7 mouse cellular contexts compared by ENCODE assay signal in genomic region chr1:89456456-89456855, GRCm38 (mm10). TPM values are rescaled to one million over a fixed set of nuclear protein-coding genes. Genes with fewer than 3 reads are reported as not detected.
DNase-seq lines count a peak whose midpoint lies in the region; ATAC-seq and TF ChIP-seq lines count a peak whose summit lies in the region.

No protein-coding gene starts in this region.

- H3K9ac ChIP-seq in heart, postnatal 0 days (replicated peaks; ENCODE audit: low read depth, low read length) = no peak overlapping the region
- no peak overlapping the region for H3K9ac ChIP-seq in limb, embryonic 14.5 days (ENCODE audit: low read depth, low read length, severe bottlenecking)

- peaks cover 7% of the 10 kb centered on the region; the same call in 1 of the 2 replicates for H3K9me3 ChIP-seq in heart, postnatal 0 days (replicated peaks; ENCODE audit: control insufficient read depth, low read length)
- 0 out of 2 replicates have a peak, but pooled peaks cover 5% of the 10 kb centered on the region for H3K9me3 ChIP-seq in limb, embryonic 14.5 days (ENCODE audit: control insufficient read depth, low read length)

- no peak for ATAC-seq in heart, postnatal 0 days (ENCODE audit: insufficient read depth, low read depth)
- no peak for ATAC-seq in limb, embryonic 14.5 days (ENCODE audit: low FRiP score, low read depth)

- H3K4me1 ChIP-seq in heart, postnatal 0 days (ENCODE audit: control insufficient read depth, insufficient read depth) = peaks cover 22% of the 10 kb centered on the region
- peaks cover 24% of the 10 kb centered on the region for H3K4me1 ChIP-seq in limb, embryonic 14.5 days (ENCODE audit: control insufficient read depth, insufficient read depth, low read length)
- H3K4me1 ChIP-seq in small intestine, adult 2 months (ENCODE audit: control insufficient read depth, insufficient read depth, insufficient read length, low read length) = peaks cover 5% of the 10 kb centered on the region; the same call in 1 of the 2 replicates

- no peak for TF ChIP-seq CTCF in heart, postnatal 0 days (IDR thresholded peaks at IDR 0.05; ENCODE audit: low read depth)
- no peak; the same call in 1 of the 2 replicates for TF ChIP-seq CTCF in small intestine, adult 2 months (IDR thresholded peaks at IDR 0.05; ENCODE audit: extremely low read depth, insufficient read length, insufficient replicate concordance, low read depth, low read length)

- no peak for TF ChIP-seq POLR2A in limb, embryonic 14.5 days (IDR thresholded peaks at IDR 0.05; ENCODE audit: borderline replicate concordance, extremely low read depth, insufficient read depth, insufficient read length)
- no peak for TF ChIP-seq POLR2A in small intestine, adult 2 months (IDR thresholded peaks at IDR 0.05; ENCODE audit: low read depth, low read length)

- H3K27ac ChIP-seq in heart, postnatal 0 days (ENCODE audit: low read depth) = no peak overlapping the region
- H3K27ac ChIP-seq in limb, embryonic 14.5 days (replicated peaks; ENCODE audit: low read depth, low read length) = no peak overlapping the region
- H3K27ac ChIP-seq in small intestine, adult 2 months (ENCODE audit: insufficient read depth, low read depth, low read length) = no peak overlapping the region

- peak overlapping the region; percentile 94 for H3K4me3 ChIP-seq in heart, postnatal 0 days (ENCODE audit: low read depth, low read length)
- H3K4me3 ChIP-seq in limb, embryonic 14.5 days (replicated peaks; ENCODE audit: low read length) = peak overlapping the region; percentile 89
- H3K4me3 ChIP-seq in small intestine, adult 2 months (ENCODE audit: low read depth, low read length) = peak overlapping the region; percentile 90

- TF ChIP-seq EP300 in heart, postnatal 0 days (IDR thresholded peaks at IDR 0.05; ENCODE audit: low read depth) = no peak

- H3K4me2 ChIP-seq in heart, postnatal 0 days (ENCODE audit: low read depth, low read length) = peak overlapping the region; percentile 99
- peak overlapping the region; percentile 98 for H3K4me2 ChIP-seq in limb, embryonic 14.5 days (replicated peaks; ENCODE audit: low read depth, low read length, severe bottlenecking)

- H3K36me3 ChIP-seq in heart, postnatal 0 days (replicated peaks; ENCODE audit: control insufficient read depth, insufficient read depth, low read length) = no peaks in the 10 kb centered on the region
- H3K36me3 ChIP-seq in limb, embryonic 14.5 days (ENCODE audit: control insufficient read depth, insufficient read depth, low read length) = no peaks in the 10 kb centered on the region
- H3K36me3 ChIP-seq in small intestine, adult 2 months (ENCODE audit: control insufficient read depth, insufficient read depth, low read length) = no peaks in the 10 kb centered on the region

- no peaks in the 10 kb centered on the region for H3K27me3 ChIP-seq in heart, postnatal 0 days (ENCODE audit: control insufficient read depth, insufficient read depth, low read length)
- no peaks in the 10 kb centered on the region for H3K27me3 ChIP-seq in limb, embryonic 14.5 days (ENCODE audit: control insufficient read depth, insufficient read depth, low read length)
- no peaks in the 10 kb centered on the region; the same call in 1 of the 2 replicates for H3K27me3 ChIP-seq in small intestine, adult 2 months (ENCODE audit: control insufficient read depth, insufficient read depth, low read length)

- WGBS in heart, postnatal 0 days = 51% methylated on average over 5 of the region's 5 CpGs
- WGBS in limb, embryonic 14.5 days = 33% methylated on average over 5 of the region's 5 CpGs
- 15% methylated on average over 5 of the region's 5 CpGs for WGBS in small intestine, adult 2 months

- peak; percentile 29 for DNase-seq in Muller cell, postnatal 12 days (ENCODE audit: inconsistent ontology term)
- peak; percentile 81 to 91 for DNase-seq in cerebellum, adult 18-20 months
- DNase-seq in heart, postnatal 0 days (ENCODE audit: low spot score) = no peak
- no peak for DNase-seq in limb, embryonic 14.5 days (ENCODE audit: low spot score)
- DNase-seq in thymus, postnatal 0 days (ENCODE audit: low spot score) = no peak
- DNase-seq in c-Kit-positive CD71-positive TER-119-positive erythroid progenitor cells, embryonic 14.5 days (ENCODE audit: low spot score) = no peak

RNA-seq across cellular contexts. Expression of gene Agap1, which starts 1.9 kb away (rescaled TPM):
- 21.0 and 38.2 TPM in 2 replicates for total RNA-seq in heart, postnatal 0 days (2014; rRNA removed; ENCODE audit: low replicate concordance)
- 6.1 TPM in 2 replicates for polyA plus RNA-seq in heart, postnatal 0 days (2015; fragmentation: Nextera tagmentation; extraction: Ambion mirVana)
- 16.2 and 16.5 TPM in 2 replicates for polyA plus RNA-seq in limb, embryonic 14.5 days (2012; rRNA removed)
- polyA plus RNA-seq in limb, embryonic 14.5 days (2014; fragmentation: Nextera tagmentation; extraction: Ambion mirVana) = 19.5 and 21.4 TPM in 2 replicates
- 10.5 and 27.8 TPM in 2 replicates for polyA plus RNA-seq in small intestine, adult 2 months (2012; rRNA removed)
- 1.3 and 1.6 TPM in 2 replicates for polyA plus RNA-seq in thymus, postnatal 0 days (2015; fragmentation: Nextera tagmentation; extraction: Ambion mirVana)

Comparison
In these comparisons a context has a peak if more than half of its experiments do, and no peak if none do; other contexts are left out.
1. DNase-seq: peak in Muller cell, postnatal 12 days (single experiment) and cerebellum, adult 18-20 months (2 of 2); none in heart, postnatal 0 days (single experiment), limb, embryonic 14.5 days (single experiment), thymus, postnatal 0 days (single experiment) and c-Kit-positive CD71-positive TER-119-positive erythroid progenitor cells, embryonic 14.5 days (single experiment).
2. Peak in every context shown above with its lines, with median percentiles within 50 percentile points of each other: H3K4me3 ChIP-seq.